ENCODE assay signal across 9 mouse cellular contexts in the genomic region with DNA sequence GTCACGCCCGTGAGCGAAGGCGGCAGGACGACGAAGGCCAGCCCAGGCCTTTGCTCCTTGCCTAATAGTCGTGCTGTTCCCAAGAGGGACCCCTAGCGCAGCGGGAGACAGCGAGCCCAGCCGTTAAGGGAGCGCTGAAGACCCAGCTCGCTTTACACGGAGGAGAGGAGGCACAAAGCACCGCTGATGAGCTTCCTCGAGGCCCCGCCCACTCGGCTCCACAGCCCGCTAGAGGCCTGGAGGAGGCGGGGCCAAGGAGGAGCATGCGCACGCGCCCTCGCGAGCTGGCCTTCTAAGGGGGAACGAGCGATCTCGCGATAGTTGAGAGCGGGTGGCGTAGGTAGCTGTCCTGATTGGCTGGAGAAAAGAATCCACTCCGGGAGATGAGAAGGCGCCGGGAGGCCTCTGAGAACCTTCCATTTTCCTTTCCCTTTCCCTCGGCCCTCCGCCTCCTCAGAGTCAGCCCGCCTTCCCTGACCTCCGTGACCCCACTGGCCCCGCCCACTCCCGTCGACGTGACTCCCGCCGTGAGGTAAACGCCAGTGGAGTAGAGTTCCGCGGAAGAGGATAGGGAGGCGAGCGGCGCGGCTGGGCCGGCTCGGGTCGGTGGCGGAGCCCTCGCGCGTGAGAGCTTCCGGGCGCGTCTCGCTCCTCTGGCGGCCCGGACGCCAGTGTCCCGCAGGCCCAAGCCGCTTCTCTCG. TPM values are rescaled to one million over a fixed set of nuclear protein-coding genes. Genes with fewer than 3 reads are reported as not detected.
DNase-seq lines count a peak whose midpoint lies in the region; ATAC-seq and TF ChIP-seq lines count a peak whose summit lies in the region.
"Not testable (repeated sequence)": the region's sequence is repeated elsewhere in the genome, so short reads cannot be mapped to it uniquely, and the experiment has no call there.
"Had no signal": no experiment of that assay in that cellular context is flagged by ENCODE, and none has a peak within 500 bp of the region (broad histone marks: within the 10 kb centered on the region; RNA-seq: fewer than 3 reads in every experiment).

No protein-coding gene starts in this region.

- peak; percentile 90 for DNase-seq in ES-CJ7 (ENCODE audit: low read depth, low spot score)
- peak; percentile 69 for DNase-seq in embryo, embryonic 11 days
- not testable (repeated sequence) for DNase-seq in gastrocnemius, adult 2 months
- peak; percentile 47 for DNase-seq in hindbrain, embryonic 14.5 days (ENCODE audit: low spot score)
- peak; percentile 29 to 61 for DNase-seq in kidney, postnatal 4 days
- DNase-seq in testis, postnatal 14 days (ENCODE audit: low spot score): peak; percentile 80

- H3K4me3 ChIP-seq in gastrocnemius, adult 2 months: peak overlapping the region; percentile 49
- H3K4me3 ChIP-seq in hindbrain, embryonic 14.5 days (replicated peaks; ENCODE audit: low read length): peak overlapping the region; percentile 35
- peak overlapping the region; percentile 30 for H3K4me3 ChIP-seq in lung, embryonic 15.5 days
- H3K4me3 ChIP-seq in neural tube, embryonic 12.5 days: peak overlapping the region; percentile 37

- H3K9me3 ChIP-seq in hindbrain, embryonic 14.5 days (ENCODE audit: control insufficient read depth, low read length); lung, embryonic 15.5 days; neural tube, embryonic 12.5 days: not testable (repeated sequence)

- H3K4me2 ChIP-seq in hindbrain, embryonic 14.5 days (replicated peaks): peak overlapping the region; percentile 48
- H3K4me2 ChIP-seq in lung, embryonic 15.5 days: peak overlapping the region; percentile 50
- H3K4me2 ChIP-seq in neural tube, embryonic 12.5 days (replicated peaks): peak overlapping the region; percentile 57

- TF ChIP-seq CTCF in gastrocnemius, adult 2 months (IDR thresholded peaks at IDR 0.05): not testable (repeated sequence)

- not testable (repeated sequence) for H3K27me3 ChIP-seq in hindbrain, embryonic 14.5 days (ENCODE audit: control insufficient read depth, insufficient read depth, low read length); lung, embryonic 15.5 days; neural tube, embryonic 12.5 days (replicated peaks)

- H3K4me1 ChIP-seq in hindbrain, embryonic 14.5 days (replicated peaks; ENCODE audit: control insufficient read depth, insufficient read depth, low read length); lung, embryonic 15.5 days; neural tube, embryonic 12.5 days: not testable (repeated sequence)

- not testable (repeated sequence) for ATAC-seq in hindbrain, embryonic 14.5 days (ENCODE audit: low FRiP score); lung, embryonic 15.5 days (ENCODE audit: borderline replicate concordance, extremely low read depth, low FRiP score, low TSS enrichment)
- ATAC-seq in neural tube, embryonic 12.5 days (ENCODE audit: low FRiP score, low read depth): peak; percentile 65

- H3K36me3 ChIP-seq in hindbrain, embryonic 14.5 days (replicated peaks; ENCODE audit: control insufficient read depth, insufficient read depth); lung, embryonic 15.5 days; neural tube, embryonic 12.5 days: not testable (repeated sequence)

- H3K27ac ChIP-seq in gastrocnemius, adult 2 months; hindbrain, embryonic 14.5 days; lung, embryonic 15.5 days; neural tube, embryonic 12.5 days: not testable (repeated sequence)

- intact Hi-C loops in gastrocnemius, adult 2 months (cut with DNase I): not testable (repeated sequence)

- 20% methylated on average over 63 of the region's 68 CpGs for WGBS in hindbrain, embryonic 14.5 days
- 17% methylated on average over 52 of the region's 68 CpGs for WGBS in lung, embryonic 15.5 days
- WGBS in neural tube, embryonic 12.5 days: 16% methylated on average over 59 of the region's 68 CpGs

- H3K9ac ChIP-seq in hindbrain, embryonic 14.5 days; lung, embryonic 15.5 days: not testable (repeated sequence)
- peak overlapping the region; percentile 33; the same call in 1 of the 2 replicates for H3K9ac ChIP-seq in neural tube, embryonic 12.5 days

RNA-seq across cellular contexts. Expression of gene Zfp990, which starts 46.9 kb away (rescaled TPM):
- under 1 TPM in 1 of 2 experiments, not detected in 1; 0.08 TPM for total RNA-seq in gastrocnemius, adult 2 months (2021)
- 0.12 and 0.33 TPM in 2 replicates for polyA plus RNA-seq in hindbrain, embryonic 14.5 days (2014; fragmentation: Nextera tagmentation; extraction: Ambion mirVana)
- not detected in 2 replicates for polyA plus RNA-seq in lung, embryonic 15.5 days (2015; fragmentation: Nextera tagmentation; extraction: Ambion mirVana)
- polyA plus RNA-seq in neural tube, embryonic 12.5 days (2016; fragmentation: Nextera tagmentation; extraction: Ambion mirVana): not detected in 2 replicates
- total RNA-seq: gastrocnemius, adult 18-20 months had no signal
